Mouse (Mus musculus): Measurements from ENCODE around the gene A930004D18Rik. TPM values are rescaled to one million over a fixed set of nuclear protein-coding genes. Genes with fewer than 3 reads are reported as not detected.

The A930004D18Rik gene
- total RNA-seq, 1 experiment from 2014 or later: 2.1 TPM

DNA sequence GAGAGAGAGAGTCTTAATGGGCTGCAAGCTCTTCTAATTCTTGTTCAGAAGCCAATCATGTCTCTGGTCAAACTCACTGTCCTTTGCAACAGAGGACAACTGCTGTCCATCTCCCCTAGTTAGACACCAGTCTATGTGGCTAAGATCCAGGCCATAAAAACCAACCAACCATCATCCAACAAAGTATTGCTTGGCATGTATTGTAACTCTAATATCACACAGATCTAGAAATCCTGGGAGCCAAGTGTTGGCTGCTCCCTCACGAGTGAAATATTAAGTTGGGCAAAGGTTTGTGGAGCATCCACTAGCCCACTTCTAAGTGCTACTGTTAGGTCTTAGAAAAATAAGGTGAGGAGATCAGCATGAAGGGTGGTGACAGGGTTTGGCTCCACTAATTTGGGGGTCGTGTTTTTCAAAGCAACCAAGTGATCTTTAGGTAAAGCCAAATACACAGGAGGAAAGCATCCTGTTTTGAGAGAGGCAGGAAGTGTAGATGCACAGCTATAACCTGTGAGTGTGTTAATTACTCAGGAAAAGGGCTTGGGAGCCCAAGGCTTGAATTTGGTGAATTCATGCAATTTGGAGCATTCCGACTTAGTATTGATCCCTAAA, 710 bp upstream of the A930004D18Rik start:
- no peak for DNase-seq

DNA sequence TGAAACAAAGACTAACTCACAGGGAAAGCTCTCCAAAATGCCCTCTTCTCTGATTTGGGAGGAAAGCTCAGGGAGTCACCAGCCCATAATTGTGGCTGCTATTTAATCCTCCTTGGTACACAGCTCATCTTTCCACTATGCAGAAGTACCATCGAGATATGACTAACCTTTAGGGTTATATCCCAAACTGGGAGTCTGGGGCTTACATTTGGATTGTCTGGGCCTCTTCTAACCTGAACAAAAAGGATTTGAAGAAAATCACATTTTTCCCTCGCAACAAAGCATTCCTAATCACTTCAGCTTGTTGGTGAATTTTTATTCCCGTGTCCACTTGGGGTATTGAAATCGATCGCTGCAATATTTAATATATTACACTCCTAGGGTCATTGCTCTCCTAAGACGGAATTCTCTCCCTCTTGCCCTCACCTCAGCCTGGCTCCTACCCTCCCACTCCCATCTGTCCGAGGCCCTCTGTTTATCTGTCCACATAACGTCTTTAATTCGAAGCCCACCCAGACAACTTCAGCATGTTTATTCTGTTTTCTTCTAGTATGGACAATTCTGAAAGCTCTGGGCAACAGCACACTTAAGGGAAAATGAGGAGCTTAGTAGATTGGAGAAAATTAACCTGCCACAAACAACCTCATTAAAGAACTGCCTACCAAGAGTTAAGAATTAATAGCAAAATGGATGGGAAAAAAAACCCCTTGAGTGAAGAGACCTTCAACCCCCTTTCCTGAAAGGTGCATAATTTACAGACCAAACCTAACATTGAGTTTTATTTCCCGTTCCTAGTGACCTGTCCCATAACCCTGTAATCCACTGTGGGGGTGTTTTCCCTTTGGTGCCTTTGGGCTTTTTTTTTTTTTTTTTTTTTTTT, 2.9 kb downstream of the A930004D18Rik start:
- no peak for DNase-seq

DNA sequence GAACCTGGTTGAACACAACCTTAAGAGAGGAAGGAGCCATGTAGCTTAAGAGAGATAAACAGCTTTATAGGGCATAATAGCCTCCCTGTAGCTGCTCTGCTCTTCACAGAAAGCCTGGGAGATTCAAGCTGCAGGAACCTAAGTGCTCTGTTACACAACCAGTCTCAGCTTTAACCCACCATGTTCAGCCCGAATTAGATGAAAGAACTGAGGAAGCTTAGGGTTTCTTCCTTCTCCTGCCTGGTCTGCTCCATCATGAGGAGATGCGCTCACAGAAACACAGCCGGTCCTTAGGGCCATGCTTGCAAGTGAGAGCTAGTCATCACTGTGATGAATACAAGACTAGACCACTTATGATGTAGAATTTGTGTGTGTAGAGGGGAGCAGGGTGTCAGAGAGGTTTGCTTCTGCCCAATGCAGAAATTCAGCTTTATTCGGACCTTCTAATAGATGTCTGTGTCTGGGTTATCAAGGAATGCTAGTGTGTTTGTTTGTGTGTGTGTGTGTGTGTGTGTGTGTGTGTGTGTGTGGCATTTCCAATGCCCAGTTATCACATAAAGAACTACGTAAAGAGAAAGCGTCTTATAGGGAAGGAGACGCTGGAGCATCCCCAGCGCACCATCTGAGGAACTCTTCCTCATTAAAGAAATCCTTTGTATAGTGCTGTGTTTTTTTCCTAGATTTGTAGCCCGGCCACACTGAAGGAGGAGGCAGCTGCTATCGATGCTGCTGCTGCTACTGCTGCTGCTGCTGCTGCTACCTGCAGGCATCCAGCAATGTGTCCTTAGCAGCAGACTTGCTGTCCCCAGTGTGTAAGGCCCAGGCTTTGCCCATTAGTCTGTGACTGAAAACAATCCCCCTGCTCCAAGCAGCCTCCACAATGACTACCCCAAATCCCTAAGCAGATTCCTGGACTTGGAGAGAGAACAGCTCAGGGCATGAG, 4.1 kb downstream of the A930004D18Rik start:
- DNase-seq: no peak

DNA sequence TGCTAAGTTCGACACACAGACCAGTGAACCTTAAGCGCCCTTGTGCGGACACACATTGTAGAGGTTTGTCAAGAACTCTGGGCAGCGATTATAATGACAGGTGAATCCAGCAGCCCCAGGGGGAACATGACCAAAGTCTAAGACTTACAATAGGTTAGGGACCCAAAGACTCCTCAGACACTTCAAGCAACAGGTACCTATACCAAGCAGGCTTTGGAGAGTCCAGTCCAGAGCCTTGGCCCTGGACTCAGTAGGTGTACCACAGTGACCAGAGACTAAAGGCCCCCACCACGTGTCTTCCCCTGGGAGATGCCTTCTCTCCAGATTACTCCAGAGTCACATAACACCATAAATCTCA, 5.0 kb downstream of the A930004D18Rik start:
- no peak for DNase-seq

DNA sequence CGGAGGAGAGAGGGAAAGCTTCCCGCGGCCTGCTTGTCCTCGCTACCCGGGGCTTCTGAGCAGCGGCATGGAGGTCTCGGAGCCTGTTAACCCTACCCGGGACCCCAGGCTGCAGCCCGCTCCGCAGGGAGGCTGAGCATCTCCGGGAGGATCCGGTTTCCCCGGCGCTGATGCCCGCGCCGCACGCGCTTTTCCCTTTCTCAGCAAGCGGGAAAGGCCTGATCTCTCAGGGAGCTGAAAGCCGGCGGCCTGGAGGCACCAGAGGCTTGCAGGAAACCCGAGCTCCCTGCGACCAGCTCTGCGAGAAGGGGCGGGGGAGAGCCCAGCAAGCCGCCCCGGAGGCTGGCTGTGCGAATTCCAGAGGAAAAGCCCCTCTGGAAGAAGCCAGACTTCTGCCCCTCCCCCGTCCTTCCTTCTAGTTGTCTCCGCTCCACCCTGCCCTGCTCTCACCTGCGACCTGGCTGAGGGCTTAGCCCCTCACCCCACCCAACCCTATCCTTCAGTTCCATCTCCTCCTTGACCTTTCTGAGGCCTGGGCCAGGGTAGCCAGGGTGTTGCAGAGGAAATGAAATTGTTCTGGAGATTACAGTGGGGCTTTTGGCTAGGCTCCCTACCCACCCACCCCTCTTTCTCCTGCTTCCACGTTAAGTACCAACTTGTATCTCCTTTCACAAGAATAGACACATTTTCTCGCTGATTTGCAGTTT, 5.6 kb downstream of the A930004D18Rik start:
- DNase-seq: peak; percentile 53

DNA sequence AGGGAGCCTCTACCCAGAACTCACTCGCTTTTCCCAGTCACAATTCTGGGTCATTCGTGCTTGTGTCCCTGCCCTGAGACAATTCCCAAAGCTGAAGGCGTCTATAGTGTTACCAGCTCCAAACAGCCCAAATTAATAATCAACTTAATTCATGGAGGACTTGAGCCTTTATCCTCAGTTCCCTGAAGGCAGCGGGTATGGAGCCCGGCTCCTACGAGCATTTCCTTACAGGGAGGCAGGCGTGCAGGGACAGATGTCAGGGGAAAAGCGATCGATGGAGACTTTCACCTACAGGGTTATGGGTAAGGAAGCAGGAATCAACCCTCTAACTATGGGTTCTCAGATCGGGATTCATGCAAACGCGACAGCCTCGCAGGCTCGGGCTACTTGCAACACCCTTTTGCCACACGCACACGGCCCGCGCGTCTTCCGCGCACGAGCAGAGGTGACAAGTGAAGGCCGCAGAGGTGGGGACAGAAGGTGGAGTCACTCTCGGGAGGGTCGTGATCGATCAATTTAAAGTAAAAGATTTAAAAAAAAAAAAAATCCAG, 6.2 kb downstream of the A930004D18Rik start:
- peak; percentile 40 for DNase-seq

DNA sequence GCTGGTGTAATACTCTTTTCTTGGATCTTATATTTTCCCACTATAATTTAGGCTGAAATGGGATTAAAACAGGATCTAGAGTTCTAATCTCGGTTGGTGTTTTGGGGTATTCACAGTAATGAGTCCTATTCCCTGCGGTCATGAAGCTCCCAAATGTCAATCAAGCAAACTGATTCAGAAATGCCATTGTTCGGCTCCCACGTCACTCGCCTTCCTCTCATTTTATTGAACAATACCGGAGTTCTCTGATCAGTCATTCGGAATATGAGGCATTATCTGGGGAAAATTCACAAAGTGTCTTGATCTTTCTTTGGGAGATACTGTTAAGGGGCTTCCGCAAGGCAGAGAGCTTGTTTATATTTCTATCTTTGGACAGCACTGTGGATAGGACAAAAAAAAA, 7.0 kb downstream of the A930004D18Rik start:
- no peak for DNase-seq

DNA sequence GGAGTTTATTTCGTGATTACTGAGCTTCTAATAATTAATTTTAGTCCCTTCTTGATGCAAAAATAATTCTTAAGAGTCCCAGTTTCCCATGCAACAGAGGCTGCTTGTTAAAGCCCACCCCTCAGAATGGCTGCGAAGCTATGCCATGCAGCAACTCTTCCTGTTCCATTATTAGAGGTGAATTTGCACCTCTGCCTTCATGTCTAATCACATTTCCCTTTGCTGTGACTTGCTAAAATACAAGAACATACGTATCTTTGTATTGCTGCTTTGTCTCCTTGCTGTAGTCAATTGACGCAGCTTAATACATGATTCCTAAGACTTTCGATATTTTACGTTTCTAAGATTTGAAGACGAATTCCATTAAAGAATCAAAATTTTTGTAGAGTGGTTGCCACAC, 7.9 kb downstream of the A930004D18Rik start:
- no peak for DNase-seq

DNA sequence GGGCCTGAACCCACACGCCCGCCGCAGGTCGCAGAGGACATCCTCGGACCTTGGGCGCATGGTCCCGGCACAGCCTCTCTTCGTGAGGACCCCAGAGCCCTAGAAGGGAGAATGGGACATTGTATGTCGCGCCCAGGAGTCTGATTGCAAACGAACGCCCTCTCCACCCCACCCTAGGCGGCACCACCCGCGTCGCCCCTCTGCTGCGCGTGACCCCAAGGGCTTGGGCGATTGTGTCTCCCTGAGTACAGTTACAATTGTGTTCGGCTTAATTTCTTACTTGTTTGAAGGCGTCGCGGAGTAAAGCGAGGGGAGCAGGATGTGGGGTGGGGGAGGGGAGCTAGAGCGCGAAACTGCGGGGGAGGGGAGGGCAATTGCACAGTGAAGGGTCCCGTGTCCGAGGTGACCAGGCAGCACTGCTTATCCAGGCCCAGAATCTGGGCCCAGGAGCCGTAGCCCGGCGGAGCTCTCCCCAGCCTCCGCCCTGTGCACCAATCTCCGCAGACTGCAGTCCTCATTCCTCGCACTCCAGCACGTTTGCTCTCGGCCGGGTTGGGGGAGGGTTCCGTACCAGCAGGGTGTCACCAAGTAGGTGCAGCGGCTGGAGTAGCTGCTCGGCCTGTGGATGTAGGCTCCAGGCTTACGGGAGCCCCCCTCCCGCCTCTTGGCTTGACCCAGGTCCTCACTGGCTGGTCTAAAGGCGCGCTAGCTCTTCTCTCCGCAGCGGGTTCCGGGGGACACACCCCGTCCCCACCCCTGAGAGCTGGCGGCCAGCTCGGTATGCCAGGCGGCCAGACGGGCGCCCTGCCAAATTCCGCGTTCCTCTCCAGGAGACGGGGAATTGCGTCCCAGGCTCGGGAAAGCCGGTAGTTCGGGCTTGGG, 9.2 kb downstream of the A930004D18Rik start:
- peak; percentile 97 for DNase-seq

DNA sequence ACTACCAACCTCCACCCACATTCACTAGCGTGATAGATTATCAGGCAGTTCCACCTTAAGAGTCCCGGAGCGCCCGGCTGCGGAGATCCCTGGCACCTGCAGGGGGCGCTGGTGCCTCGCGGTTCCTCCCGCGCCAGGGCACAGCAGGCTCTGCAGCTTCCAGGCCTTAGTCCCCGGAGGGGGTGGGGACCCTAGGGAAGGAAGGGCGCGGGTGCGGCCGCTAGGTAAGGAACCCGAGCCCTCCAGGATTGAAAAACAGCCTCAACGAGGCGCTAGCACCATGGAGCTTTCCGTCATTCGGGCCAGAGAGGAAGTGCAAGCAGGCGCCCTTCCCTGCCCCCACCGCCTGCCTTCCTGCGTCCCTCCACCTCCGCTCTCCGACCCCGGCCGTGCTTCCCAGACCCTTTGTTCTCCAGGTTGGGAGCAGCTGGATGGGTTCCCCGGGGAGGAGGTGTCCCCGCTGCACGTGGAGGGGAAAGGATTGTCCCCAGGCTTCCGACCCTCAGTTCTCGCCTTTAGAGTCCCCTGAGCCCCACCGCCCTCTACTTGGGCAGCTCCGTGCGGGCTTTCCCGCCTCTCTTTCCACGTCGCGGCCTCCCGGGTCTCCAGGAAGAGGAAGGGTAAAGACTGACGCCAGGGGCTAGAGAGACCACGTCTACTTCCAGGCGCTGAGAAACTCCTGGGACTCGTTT, 9.9 kb downstream of the A930004D18Rik start:
- DNase-seq: peak; percentile 95

DNA sequence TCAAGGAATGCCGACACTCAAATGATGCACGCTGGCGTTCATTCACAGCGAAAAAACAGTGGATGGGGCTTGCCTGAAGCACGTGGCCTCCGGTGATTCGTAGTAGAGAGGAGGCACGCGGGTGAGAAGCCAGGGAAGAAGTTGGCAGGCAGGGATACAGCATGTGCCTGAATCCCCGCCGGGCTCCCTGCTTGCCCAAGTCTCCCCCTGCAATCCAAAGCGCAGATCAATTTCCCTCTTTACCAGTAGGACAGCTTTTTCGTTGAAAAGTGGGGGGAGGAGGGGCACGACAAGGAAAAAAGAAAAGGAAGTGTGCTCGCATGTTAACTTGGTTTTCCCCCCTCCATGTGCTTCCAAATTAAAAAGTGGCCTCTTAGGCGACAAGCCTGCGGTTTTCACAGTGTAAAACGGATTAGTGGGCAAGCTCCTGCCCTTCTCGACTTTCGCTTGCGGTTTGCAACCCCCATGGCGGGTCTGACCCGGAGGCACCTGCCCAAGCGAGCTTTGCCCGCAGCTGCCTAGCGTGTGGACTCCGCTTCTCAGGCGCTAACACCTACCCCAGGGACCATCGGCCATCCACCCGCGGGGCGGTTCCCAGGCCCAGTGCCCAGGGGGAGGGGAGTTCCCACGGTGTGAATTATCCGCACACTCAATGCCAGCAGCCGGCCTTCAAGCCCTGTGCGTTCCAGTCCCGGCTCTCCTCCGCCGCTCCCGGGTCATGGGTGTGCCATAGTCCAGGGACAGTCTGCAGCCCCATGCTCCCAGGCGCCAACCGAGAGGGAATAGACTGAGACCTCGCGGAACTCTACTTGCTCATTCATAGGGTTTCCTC, 11.2 kb downstream of the A930004D18Rik start:
- DNase-seq: peak; percentile 68

DNA sequence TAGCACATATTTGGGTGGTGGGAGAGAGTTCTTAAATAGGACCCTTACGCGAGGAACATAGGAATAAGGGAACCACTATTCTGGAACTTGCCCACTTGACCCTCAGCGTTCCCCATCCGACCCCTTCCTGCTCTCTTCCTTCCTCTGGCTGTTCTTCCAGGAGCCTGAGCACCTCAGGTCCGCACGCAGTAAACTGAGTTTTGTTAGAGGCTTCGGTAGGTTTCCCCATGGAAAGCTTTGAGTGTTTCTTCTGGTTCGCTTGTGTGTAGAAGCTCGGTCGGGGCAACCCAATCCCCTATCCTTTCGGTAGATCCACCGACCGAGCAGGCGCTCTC, 11.8 kb downstream of the A930004D18Rik start:
- DNase-seq: no peak

DNA sequence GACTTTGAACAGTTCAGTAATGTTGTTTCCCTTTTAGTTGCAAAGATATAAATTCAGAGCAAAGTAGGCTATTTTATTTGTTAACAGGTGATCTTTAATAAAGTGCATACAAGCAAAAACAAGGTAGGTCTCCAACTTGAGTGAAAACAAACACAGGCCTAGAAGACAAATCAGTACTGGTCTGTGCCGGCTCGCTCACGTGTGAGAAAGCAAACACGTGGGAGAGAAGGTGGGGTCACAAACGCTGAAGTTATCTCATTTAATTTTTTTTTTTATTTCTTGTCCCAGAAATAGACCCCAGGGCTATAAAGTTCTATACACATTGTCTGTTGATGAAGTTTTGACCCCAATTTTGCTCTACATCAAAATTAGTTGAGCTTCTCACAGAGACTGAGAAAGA, 12.4 kb downstream of the A930004D18Rik start:
- no peak for DNase-seq

DNA sequence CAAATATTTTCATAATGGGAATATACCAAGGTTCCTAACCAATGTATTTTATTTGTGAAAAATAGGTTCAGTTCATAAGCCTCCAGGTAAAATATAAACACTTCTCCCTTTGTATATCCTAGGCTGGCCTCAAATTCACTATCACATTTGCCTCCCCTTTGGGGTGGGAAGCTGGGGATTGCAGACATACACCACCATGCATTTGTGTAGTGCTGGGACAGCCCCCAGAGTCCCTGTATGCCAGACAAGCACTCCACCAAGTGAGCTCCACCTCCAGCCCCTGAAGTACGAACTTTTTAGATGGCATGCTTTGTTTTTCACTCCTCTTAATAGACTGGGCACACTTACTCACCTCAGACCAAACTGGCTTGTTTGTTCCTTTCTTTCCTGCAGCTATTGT, 14.7 kb downstream of the A930004D18Rik start:
- no peak for DNase-seq

DNA sequence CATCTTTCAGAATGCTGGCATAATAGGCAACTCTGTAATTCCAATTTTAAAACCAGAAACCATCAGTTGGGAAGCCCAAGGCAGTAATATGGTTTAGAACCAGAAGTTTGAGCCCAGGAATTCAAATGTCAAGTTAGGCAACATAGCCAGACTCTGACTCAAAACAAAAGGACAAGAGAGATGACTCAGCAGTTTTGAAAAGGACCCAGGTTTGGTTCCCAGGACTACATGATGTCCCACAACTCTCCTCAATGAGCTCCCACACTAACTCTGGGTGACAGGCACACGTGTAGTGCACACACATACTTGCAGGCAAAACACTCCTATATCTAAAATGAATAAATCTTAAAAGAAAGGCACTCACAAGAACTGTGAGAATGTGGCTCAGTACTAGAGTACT, 18.4 kb downstream of the A930004D18Rik start:
- no peak for DNase-seq

DNA sequence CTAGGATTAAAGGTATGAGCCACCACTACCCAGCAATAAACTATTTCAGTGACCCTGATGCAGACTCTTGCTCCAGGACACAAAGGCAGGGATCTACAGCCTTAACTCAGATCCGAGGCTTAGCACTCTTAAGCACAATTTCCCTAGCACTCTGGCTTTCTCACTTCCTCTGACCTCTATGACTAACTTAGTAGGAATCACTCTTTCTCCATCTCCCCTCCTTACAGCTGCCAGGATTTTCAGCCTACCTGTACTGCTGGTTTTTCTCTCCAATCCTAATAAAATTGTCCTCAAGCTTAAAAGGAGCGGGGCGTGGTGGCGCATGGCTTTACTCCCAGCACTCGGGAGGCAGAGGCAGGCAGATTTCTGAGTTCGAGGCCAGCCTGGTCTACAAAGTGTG, 20.2 kb downstream of the A930004D18Rik start:
- no peak for DNase-seq

DNA sequence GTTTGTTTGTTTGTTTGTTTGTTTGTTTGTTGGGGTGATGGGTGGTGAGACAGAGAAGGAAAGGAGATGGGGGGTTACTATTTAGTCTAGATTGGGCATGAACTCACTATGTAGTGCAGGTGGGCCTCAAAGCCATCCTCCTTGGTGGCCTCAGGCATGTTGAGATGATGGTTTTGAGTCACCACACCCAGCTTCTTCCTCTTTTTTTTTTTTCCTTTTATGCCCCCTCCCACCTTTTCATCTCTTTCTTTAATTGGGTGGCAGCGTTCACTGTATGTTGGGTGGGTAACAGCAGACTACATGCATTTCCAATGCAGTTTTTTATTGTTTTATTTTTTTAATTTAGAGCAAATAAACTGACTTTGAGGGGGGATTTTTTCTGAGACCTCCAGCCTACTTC, 20.9 kb downstream of the A930004D18Rik start:
- DNase-seq: no peak

DNA sequence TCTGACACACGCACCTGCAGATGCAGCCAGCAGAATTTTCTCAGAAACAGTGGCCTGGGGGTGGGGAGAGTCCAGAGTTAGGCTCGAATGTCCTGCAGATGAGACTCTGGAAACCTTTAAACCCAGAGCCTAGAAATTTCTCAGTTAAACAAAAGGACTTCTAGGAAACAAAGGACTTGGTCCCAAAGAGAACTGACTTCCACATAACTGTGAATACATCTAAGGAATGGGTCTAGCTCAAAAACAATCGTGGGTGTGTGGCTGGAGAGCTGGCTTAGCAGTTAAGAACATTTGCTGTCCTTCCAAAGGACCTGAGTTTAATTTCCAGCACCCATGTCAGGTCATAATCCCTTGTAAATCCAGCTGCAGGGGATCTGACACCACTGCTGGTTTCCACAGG, 22.0 kb downstream of the A930004D18Rik start:
- DNase-seq: no peak

DNA sequence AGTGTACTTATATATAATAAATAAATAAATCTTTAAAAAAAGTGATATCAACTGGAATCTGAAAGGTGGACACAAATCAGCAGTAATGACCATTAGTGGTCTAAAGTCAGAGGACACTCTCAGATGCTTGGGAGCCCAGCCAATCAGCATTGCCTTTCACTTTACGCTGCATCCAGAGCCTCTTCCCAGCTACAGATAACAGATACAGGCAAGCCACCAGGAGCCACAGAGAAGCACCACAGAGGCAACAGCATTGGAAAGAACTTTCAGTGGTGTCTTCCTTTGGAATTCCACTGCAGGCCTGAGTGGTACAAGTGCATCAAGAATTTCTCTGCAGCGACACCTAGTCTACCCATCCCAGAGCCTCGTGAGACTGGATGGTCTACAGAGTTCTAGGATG, 24.7 kb downstream of the A930004D18Rik start:
- no peak for DNase-seq
